Mouse (Mus musculus) inflammation-experienced regulatory T-cells, adult 6 months (primary cell): ENCODE data around the gene Gramd4. TPM values are rescaled to one million over a fixed set of nuclear protein-coding genes. Genes with fewer than 3 reads are reported as not detected.
A peak's percentile ranks its signal among the peaks of the same experiment; 100 is the strongest.
"Not testable (repeated sequence)": the region's sequence is repeated elsewhere in the genome, so short reads cannot be mapped to it uniquely, and the experiment has no call there.

Source experiments
- ATAC-seq: one replicate; pipeline ENCODE4 v1.8.0; 2017
- polyA plus RNA-seq, 3 experiments: library from polyadenylated mRNA; unstranded; fragments of 100-300 nt; shearing (Covaris generic); gene quantifications; one replicate each; pipeline ENCODE4 v1.2.1; 2017

Gramd4 gene
- polyA plus RNA-seq, 3 experiments from 2014 or later: 13.4 to 26.0 (median 22.9) TPM

DNA sequence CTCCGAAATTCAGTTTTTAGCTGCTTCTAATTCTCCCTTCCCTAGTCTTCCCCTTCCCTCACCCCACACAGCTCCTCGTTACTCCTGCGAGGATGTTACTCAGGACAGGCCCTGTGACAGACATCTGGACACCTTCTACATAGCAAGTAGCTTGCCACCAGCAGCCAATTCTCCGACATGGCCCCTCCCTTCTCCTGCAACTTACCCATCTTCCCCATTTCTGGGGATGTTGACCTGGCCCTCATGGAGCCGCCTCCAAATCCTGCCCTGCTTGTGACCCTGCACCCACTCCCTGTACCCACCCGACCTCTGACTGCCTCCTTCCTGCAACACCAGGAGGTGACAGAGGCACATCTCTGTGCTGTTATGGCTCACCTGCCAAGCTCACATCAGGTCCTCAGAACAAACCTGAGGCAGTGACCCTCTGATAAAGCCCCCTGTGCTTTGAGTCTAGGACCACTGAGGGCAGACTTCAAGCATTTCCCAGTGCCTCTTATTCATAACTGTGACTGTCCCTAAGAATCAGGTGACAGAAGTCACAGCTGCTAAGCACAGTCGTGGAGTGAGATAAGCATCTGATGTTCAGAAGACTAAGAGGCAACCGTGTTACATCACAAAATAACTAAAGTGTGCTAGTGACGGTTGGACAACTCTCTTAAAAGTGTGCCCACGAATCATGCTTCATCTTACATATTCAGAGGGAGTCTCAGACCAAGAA is 110.5 kb downstream of the Gramd4 start:
- ATAC-seq: no peak

DNA sequence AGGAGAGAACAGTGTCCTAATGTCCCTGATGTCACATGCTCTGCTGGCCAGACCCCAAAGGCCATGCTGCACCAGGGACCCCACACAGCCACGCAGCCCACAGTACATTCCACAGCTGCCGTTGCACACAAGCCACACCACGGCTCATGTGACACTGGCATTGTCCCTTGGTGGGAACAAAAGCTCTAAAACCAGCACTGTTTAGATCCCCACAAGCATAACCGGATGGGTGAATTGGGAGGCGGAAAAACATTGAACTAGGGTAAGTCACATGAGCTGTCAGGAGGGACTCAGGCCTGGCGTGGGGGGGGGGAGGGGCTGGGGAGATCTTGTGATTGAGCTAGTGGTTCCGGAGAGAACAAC is 111.0 kb downstream of the Gramd4 start:
- no peak for ATAC-seq

DNA sequence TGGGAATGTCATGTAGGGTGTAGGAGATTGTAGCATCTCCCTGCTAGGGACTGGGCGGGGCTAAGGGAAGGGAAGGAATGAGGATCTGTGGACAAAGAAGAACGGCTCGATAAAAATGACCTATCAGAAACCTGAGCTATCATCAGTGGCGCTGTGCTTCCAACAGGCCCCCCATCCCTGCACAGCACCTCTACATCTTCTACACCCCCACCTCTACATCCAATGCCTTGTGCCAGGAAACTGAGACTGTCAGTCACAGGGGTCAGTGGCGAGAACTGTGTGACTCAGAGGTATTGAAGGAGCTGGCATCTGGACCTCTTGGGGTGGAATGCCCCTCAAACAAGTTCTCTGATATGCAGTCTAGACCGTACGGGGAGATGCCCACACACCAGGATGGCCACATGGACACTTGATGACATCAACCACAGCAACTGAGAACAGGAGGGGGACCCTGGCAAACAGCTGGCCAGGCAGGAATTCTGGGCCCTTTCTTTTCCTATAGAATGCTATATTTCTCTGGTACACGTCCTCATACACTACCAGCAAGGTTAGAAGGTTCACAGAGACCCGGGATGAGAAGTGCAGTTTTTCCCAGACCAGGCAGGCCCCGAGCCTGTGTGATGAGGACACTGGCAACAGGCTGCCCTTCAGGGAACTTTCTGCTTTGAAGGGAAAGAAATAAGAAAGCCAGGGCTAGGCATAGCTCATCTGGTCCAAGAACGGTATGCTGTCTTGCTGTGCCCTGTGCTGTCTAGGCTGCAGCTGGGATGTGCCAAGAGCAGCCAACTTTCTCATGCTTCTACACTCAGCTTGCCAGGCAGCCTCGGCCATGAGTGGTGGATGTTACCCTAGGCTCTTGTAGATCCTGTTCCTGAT is 111.7 kb downstream of the Gramd4 start:
- ATAC-seq: no peak

DNA sequence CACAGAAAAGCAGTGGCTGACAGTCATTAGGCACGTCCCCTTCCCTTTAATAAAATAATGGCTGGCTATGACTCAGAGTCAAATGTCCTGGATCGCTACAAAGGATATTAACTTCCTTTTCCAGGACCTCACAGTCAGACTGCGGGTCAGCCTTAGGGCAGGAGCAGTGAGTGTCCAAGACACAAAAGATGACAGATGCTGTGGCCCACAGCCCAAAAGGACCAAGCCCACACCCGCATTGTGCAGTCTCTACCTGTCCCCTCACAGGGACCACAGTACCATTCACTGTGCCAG is 112.3 kb downstream of the Gramd4 start:
- ATAC-seq: no peak

DNA sequence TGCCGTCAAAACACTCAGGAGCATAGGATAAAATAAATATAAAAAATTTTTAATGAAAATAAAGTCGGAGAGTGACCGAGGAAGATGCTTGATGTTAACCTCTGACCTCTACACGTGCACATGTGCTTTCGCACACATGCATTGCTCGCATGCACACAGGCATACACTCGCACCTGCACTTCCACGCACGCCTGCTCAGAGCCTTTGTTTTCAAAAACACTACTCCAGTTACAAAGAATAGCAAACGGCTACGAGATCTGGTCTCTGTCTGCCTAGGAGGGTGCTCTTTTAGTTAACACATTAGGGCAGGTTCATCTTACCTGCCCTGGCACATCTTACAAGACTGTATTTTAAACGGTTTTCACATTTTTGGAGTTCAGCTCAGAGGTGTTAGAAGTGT is 113.8 kb downstream of the Gramd4 start:
- no peak for ATAC-seq

DNA sequence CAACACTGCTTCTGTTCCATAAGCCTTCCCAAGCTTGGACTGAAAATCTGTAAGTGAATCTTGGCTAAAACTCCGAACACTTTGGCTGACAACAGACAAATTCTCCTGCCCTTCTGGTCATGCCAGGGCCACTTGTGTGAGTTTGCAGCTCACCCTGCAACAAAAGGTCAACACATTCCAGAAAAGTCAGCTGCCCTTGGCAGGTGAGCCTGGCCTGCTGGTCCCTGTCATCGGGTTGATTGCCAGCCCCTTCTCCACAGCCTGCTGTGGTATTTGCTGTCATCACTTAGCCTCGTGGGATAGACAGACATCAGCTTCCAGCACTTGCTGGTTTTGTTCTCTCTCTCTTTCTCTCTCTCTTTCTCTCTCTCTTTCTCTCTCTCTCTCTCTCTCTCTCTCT is 114.6 kb downstream of the Gramd4 start:
- no peak for ATAC-seq

DNA sequence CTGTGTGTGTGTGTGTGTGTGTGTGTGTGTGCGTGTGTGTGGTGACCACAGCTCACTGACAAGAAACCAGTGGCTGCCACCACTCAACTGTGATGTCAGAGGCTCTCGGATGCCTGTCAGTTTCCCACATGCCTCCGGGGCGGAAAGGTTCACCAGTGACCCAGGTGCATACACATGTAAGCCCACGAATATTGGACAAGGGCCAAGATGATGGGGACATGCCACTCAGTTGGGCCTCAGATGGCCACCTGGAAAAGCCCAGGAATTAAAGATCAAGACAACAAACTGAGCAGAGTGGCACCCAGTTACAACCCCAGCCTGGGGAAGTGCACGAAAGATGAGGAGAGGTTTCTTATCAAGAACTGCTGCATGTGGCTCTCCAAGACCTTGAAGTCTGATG is 115.0 kb downstream of the Gramd4 start:
- ATAC-seq: no peak

DNA sequence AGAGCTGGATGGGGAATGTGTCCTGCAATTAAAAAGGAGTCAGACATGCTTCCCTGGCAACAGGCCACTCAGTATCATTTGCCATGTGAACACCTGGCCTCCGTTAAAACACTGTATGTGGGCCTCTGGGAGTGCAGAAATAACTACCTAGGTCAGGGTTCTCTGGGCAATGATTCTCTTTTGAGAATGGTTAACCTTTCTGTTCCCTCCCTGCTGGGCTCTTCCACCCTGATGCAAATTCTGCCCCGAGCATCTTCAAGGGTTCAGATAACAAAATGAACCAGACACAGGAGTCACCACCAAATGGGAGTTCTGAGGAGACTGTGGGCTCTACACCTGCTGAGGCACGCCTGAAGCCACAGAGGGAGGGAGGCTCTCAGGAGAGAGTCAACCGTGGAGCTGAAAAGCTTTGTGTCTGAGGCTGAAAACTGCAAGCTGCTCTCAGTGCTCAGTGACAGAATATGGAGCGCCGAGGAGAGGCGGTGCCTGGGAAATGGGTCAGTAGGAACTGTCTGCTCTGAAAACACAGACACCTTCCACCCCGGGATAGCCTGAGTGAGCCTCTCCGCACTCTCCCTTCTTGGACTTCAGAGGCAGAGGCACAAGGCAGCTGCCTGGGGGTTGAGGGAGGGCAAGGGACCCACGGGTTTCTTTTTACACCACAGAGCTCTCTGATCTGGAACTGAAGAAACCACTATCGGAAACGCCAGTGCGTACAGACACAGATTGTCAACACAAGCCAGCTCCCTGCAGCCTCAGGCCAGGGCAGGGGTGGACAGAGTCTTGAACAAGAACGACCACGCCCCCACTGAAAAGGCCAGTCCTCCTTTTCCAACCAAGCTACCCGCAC is 115.9 kb downstream of the Gramd4 start:
- peak; percentile 62 for ATAC-seq

DNA sequence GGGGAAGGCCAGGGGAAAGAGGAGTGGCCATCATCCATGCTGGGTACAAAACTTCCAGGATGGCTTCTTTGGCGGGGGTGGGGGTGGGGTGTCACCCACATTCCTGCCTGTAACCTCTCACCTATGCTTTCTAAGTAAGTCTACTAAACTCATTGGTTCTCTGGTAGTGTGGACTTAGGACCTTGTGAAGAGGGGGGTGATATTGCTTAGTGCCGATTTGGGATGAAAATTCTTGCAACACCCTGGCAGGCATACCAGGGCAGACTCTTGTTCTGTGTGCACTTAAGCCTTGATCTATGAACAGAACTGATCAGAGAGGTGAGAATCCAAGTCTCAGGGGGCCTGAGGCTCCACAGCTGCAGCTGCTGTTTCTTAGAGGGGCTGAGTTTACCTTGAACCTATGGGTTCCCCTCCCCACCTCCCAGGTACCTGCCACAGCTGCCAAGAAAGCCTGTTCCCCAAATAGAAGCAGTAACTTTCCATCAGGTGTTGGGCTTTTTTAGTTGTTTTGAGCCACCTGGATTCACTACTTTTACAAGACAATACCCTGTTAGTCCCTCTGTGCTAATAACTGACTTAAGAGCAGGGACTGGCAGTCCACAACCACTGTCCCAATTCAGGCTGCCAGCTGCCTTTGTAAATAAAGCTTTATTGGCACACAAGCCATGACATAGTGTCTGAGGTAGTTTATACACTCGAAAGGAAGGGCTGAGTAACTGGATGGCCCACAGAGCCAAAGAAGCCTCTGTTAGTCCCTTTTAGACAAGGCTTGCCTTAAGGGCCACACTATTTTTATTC is 118.0 kb downstream of the Gramd4 start:
- ATAC-seq: no peak

DNA sequence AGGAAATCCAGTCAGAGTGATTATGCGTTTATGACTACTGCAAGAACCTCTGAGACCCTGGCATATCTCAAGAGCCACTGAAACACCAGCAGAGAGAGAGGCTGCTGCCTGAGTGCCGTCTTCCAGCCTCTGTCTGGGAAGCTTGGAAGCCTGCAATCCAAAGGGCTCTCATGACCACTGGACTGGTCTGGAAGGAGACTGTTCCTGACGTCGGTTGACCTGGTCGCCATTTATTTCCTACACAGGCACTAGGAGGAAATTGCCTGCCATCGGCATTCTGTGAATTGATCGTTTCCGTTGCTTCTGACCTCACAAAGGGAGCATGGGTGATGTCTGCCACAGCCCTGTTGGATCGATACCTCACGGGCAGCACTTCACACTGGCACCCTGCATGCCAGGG is 118.7 kb downstream of the Gramd4 start:
- no peak for ATAC-seq

DNA sequence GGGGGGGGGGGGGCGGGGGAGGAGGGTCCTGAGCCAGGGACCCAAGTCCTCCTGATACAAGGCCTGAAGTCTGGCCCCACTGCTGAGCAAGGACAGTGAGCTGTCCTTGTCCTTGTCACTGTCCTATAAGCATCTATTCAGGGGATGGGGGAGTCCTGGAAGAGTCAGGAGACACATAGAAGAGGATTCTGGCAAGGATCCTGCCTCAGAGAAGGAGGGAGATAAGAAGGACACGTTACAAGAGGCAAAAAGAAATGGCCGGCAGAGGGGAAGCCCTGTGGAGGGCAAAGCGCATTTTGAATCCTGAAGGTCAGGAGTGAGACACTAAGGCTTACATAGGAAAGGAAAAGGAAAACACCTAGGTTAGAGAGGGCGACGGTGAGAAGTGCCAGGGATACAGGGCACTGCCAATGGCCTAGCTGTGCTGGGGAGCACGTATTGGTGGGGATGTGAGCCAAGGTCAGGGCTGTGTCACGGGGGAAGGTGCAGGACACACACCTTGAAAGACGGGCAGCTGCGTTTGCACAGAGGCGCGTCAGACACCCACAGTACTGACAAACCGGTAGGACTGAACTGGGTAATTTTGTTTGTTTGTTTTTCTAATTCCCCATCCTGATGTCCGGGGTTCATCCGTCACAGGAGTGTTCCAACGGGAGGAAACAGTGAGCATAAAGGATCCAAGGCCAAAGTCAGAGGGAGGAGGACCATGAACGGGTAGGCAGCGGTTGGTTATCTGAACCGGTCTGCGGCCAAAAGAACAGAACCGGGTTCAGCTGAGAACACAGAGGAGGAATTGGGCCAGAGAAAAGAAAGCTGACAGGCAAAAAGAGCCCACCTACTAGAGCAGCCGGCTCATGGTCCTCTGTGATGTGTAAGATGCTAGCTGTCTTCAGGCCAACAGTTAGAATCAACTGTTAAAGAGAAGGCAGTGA is 119.5 kb downstream of the Gramd4 start:
- no peak for ATAC-seq

DNA sequence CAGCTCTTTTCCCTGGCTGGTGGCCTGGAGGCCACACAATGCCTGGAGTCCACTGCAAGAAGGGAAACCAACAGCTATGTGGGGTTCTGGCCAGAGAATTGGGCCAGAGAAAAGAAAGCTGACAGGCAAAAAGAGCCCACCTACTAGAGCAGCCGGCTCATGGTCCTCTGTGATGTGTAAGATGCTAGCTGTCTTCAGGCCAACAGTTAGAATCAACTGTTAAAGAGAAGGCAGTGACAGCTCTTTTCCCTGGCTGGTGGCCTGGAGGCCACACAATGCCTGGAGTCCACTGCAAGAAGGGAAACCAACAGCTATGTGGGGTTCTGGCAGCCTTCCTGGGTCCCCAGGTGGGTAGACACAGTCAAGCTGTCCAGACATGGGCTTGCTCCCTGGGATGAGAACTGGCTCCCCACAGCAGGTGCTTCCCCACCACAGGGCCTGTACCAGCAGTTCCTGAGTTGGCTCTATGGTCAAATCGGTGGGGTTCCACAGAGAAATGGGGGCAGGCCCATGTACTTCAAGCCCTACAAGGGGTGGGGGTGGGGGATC is 120.3 kb downstream of the Gramd4 start:
- not testable (repeated sequence) for ATAC-seq

DNA sequence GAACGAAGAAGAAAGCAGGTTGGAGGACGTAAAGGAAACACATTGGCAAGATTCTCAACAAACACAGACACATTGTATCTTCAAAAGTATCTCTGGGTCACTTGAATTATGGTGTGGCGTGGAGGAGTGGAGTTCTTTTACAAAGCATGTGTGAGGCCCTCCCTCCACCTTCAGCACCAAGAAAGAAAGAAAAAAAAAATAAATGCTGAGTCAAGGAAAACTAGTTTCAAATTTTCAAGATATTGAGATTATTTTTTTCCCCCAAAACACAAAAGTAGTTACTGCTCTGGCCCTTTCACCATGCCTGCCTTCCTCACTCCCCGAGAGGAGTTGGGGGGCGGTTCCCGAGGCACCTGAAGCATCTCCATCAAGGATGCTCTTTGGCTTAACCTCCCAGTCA is 121.1 kb downstream of the Gramd4 start:
- no peak for ATAC-seq

DNA sequence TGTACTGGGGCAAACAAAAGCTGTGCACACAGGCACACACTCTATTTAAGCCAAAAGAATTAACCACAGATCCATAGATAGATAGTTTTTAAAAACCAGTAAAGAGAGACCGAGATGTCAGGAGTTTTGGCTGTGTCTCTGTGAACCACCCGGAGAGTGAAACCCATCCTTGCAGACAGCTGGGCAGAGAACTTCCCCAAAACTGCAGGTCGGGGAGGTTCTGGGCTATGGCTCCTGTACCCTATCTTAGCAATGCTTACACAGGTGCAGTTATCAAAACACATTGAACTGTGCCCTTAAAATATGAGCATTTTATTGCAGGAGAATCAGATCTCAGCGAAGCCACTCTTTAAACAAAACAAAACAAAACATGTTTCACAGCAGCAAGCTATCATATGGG is 122.9 kb downstream of the Gramd4 start:
- ATAC-seq: no peak

DNA sequence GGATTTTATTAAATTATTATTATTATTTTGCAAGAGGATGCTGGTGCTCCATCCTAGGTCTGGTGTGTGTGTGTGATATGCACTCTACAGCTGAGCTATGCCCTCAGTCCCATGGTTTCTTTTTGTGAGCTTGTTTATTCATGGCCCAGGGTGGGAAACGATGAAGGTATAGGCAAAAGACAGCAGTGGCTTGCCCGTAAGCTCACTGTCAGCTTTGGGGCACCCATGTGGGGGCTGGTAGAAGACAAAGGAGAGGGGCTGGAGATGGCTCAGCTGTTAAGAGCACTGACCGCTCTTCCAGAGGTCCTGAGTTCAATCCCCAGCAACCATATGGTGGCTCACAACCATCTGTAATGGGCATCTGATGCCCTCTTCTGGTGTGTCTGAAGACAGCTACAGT is 123.8 kb downstream of the Gramd4 start:
- ATAC-seq: not testable (repeated sequence)

DNA sequence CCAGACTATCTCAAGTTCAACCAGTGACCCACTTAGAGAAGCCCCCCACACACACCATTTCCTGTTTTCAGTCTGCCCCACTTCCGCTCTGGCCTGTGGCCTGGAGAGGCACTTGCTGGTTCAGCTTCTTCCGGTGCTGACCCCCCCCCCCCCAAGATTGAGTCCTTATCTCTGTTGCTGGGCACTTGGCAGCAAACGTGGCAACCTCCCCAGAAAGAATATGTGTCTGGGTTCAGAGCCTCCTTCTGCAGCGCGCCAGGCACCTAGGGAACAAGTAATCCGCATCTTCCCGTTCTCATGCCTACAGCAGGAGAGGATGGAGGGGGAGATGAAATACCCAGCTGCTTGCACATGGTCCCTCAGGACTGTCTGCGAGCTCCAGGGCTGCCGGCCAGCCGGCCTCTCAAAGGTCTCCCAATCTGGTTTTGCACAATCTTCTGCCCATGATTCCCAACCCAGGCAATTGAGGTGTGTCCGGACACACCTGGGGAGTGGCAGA is 124.5 kb downstream of the Gramd4 start:
- ATAC-seq: peak; percentile 20

DNA sequence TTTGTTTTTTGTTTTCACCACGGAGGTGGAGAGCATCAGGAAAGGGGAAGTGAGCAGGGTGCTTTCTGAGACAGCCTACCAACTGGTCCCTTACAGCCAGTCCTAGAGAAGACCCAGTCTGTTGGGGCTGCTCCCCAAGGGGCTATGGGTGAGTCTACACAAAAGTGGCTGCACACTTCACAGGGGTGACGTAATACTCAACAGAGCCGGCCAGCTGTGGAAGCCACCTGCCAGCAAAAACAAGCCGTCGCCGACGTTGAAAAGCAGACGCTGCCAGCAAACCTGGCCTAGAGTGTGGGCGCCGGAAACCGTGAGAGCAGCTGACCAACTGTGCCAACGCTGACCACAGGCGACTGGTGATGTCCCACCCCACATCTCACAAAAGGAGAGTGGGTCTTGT is 125.2 kb downstream of the Gramd4 start:
- ATAC-seq: peak; percentile 21

DNA sequence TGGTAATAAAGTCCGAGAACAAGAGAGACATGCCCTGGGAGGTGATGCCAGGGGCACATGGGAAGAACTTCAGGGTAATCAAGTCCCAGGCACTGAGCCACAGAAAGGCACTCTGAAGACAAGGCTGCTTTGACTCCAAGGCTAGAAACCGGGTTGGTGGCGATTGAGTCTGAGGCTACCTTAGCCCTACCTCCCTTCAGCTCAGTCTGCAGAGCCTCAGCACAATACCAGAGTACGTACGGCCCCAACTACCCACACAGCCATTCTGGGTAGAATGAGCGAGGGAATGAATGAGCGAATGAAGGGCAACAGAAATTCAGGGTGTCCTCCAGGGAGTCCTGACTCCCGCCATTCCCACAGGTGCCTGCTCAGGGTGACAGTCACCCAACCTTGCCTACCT is 126.0 kb downstream of the Gramd4 start:
- ATAC-seq: no peak

DNA sequence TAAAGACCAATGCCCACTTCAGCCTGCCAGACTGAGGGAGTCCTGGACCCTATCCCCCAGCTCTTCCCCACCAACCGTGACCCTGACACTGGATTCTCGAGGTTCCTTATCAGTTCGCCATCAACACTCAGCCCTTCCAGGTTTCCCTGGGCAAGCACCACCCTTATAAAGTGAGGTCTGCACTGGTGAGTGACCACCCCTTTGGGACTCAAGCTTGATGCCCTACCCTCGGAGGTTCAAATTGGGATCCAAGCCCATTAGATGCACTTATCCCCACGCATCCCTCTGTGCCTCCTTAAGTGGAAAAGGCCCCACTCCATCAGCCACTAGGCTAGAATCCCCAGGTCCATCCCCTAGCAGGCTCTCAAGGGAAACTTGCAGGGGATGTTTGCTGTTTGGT is 126.6 kb downstream of the Gramd4 start:
- ATAC-seq: no peak

DNA sequence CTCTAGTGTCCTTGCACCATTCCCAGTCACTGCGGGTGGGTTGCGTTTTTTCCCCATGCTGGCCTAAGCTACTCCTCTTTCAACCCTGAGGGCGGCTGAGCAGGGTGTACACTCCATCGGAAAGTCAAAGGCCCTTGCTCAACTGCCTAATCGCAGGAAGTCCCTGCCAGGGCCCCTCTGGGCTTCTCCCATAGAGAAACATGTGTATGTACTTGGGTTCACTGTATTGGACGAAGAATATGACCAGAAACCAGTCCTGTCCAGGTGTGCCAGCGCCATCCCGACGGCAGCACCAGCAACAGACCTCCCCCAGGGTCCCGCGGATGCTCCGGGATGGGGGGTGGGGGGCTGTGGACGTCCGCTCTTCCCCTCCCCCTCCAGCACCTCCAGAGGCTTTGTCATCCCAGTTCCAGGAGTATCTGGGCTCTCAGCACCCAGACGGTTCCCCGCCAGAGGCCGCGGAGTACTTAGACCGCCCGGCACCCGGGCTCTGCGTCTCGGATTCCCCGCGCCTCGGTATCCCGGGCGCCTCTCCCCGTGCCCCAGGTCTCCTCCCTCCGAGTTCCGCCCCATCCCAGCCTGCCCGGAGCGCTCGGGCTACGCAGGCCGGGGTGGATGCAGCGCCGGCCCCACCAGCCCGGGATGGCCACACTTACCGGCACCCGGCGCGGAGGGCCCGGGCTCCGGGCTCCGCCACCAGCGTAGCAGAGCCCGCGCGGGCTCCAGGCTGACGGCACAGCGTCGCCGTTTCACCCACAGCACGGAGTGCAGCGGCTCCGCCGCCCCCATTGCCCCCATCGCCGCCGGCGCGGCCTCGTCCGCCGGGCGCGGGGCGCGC is 127.6 kb downstream of the Gramd4 start:
- peak; percentile 24 for ATAC-seq
